Mouse (Mus musculus): Measurements from ENCODE around the gene Kpna7.
A peak's percentile ranks its signal among the peaks of the same experiment; 100 is the strongest.
"Not testable (repeated sequence)": the region's sequence is repeated elsewhere in the genome, so short reads cannot be mapped to it uniquely, and the experiment has no call there.

The Kpna7 gene

DNA sequence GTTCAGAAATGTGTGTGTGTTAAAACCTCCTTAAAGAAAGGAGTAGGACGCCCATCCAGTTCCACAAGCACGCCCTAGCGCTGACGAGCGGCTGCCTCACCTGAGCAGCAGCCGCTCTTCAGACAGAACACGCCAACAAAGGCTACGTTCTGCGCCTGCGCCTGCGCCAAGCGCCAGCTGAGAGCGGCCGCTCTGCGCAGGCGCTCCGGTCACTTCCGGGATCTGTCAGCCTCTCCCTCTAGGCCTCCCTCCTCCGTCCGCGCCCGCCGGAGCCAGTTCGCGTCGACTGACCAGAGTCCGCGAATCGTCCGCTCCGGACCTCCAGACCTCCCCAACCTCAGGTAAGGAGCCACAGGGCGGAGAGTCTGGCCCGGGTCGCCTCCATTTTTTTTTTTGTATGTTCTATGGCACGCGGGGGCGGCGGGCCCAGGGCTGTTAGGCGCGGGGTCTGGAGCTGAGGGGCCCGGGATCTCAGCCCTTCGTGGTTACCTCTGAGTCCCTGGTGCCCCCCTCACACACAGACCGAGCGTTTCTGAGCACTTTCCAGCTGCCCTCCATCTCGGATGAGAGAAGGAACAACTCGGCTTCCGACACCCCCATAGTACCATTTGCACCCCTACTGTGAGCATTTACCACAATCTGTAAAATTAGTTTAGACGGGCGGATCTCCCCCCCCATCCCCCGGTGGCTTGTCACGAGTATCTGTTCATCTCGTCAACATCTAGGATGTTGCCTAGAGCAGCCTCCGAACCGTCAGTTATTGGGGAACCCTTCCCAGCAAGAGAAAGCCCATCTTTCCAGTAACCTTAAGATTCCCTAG is at the start of gene Kpna7, which contains the start of gene Arpc1a:
Gene Kpna7, minus strand, starts transcription at position 399 of the 820 bp plus-strand sequence.
Gene Arpc1a, plus strand, starts transcription at position 199 of the 820 bp plus-strand sequence.
- peak; percentile 98 for DNase-seq (ENCODE audit: low read depth)

DNA sequence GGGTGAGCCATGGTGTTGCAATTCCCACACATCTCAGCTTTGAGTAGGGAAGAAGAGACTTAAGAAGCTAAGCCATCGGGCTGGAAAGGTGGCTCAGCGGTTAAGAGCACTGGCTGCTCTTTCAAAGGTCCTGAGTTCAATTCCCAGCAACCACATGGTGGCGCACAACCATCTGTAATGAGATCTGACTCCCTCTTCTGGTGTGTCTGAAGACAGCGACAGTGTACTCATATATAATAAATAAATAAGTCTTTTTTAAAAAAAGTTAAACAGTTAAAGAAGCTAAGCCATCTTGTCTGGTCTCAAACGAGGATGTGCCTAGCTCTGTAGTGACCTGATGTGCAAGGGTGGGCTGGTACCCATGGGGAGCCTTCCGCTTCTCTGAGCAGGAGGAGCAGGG is 49.4 kb upstream of the Kpna7 start:
- DNase-seq (ENCODE audit: low read depth) = not testable (repeated sequence)

DNA sequence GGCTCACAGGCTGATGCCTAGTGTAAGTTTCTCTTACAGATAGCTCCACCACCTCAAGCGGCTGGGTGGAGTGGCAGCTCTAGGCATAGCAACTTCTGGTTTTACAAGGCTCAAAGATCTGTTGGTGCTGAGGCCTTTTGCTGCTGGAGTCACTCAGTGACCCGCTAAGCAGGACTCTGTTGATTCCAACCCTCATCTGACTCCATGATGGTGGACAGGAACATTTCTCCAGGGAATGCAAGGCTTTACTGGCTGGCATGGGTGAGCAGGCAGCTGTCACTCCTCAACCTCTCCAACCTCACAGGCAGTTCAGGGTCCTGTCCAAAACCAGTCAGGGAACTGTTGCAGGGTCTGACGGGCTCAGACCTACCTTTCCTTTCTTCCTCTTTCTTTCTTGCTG is 47.2 kb upstream of the Kpna7 start:
- DNase-seq (ENCODE audit: low read depth) = no peak

DNA sequence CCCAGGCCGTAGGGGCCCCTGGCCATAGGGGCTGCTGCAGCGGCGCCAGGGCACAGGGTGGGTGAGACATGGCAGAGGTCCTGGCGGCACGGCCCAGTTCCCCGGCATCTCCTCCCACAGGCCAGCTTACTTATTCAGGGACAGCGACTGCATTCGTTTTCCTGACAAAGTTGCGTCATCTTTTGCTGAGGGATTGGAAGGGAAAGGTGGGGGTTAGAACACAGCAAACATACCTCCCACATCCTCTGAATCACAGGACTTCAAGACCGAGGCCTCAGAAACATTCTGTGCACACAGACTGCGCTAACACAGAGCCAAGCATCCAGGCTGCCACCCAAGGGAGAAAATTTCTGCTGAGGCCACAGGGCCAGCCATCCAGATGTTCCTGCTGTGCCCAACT is 46.4 kb upstream of the Kpna7 start:
- no peak for DNase-seq (ENCODE audit: low read depth)

DNA sequence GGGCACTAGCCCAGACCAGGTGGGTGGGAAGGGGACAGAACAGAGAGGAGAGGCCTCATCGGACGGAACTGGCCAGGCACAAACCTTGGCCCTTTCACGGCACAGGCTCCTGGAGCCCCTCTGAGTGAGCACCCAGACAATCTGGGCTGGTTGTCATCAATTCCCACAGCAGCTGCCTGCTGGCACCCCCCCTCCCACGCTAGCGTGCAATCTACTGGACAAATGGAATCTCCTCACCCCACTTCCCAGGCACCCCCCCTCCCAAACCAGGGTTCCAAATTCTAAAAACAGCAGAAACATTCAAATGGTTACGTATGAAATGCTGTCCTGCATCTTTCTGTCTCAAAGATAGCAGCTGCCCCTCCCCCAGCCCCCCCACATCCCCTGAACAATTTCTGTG is 45.9 kb upstream of the Kpna7 start:
- DNase-seq (ENCODE audit: low read depth) = not testable (repeated sequence)

DNA sequence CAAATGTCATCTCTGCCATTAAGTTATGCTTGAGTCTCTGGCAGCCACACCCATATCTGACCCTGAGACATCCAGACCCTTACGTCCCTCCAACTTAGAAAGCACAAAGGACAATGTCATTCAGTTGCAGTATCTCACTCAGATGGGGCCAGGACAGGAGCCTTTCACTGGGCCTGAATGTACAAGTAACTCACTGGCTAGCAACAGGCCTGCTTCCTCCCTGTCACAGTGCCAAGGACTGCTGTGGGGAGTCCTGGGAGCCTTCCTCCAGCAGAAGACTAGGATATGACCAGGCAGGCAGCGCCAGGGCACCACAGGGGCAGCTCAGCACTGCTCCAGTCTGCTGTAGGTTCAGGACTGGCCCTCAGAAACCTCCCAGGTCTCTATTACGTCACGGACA is 45.3 kb upstream of the Kpna7 start:
- no peak for DNase-seq (ENCODE audit: low read depth)

DNA sequence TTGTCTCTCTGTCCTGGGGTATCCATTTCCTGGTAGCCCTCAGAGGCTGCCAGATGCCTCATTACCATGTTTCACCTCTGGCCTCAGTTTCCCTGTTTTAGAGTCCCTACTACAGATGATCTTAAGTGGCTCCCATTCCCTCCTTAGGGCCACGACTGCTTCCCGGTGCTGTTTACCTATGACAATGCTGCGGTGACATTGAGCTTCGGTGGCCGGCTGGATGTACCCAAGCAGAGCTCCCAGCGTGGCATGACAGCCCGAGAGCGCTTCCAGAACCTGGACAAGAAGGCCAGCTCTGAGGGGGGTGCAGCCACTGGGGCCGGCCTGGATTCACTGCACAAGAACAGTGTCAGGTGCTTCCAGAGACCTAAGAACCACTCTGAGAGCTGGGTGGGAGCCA is 42.8 kb upstream of the Kpna7 start:
- DNase-seq (ENCODE audit: low read depth) = no peak

DNA sequence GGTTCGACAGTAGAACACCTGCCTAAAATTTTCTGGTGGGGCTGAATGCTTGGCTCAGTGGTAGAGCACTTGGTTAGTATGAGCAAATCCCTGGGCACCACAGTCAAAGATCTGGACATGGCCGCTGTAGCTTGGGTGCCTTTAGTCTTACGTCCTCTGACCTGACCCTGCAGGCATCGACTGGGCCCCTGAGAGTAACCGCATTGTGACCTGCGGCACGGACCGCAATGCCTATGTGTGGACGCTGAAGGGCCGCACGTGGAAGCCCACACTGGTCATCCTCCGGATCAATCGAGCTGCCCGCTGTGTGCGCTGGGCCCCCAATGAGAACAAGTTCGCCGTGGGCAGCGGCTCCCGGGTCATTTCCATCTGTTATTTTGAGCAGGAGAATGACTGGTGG is 39.6 kb upstream of the Kpna7 start:
- DNase-seq (ENCODE audit: low read depth) = no peak

DNA sequence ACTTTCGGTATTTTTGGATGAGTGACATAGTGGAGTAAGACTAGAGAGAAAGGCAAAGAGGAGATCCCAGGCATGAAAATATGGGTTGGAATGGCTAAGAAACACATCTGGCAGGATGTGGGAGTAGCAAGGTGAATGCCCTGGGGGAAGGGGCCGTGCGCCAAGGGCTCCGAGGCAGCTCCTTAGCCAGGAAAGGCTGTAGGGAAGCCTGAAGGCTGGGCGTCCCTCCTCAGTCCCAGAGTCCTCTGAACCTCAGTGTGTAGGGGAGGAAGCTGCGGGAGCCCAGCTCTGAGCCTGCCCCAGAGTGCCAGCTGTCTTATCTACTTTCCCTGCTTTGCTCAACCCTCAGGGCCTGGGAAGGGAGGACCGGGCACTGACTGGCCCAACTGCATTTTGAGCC is 37.1 kb upstream of the Kpna7 start:
- DNase-seq (ENCODE audit: low read depth) = no peak

DNA sequence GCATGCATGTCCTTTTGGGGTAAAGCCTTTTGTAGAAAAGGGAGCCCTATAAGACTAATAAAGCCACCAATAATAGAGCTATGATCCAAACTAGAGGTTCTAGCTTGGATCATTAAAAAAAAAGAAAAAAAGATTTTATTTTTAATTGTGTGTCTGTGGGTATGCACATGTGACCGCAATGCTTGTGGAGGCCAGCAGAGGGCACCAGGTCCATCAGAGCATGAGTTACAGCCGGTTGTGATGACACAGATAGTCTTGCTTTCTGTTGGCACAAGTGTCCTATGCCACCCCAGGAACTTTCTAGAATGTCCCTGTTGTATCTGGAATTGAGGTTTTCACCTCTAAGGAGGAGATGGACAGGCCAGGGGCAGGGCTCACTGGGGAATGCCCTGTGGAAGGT is 35.6 kb upstream of the Kpna7 start:
- peak; percentile 70 for DNase-seq (ENCODE audit: low read depth)

DNA sequence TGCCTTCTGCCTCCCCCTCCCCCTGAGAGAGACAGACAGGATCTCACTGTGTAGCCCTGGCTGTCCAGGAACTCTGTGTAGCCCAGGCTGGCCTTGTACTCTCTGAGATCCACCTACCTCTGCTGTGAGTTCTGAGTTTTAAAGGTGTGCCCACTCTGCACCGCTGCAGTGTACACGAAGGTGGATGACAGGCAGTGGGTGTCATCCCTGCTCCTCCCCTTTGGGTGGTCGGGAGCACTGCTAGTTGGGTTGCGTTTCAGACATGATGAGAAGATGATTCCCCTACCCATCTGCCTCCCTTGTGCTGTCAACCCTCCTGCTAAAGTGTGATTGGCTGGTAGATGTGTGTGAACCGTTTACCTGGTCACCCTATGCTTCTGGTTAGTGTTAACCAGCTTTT is 34.6 kb upstream of the Kpna7 start:
- no peak for DNase-seq (ENCODE audit: low read depth)

DNA sequence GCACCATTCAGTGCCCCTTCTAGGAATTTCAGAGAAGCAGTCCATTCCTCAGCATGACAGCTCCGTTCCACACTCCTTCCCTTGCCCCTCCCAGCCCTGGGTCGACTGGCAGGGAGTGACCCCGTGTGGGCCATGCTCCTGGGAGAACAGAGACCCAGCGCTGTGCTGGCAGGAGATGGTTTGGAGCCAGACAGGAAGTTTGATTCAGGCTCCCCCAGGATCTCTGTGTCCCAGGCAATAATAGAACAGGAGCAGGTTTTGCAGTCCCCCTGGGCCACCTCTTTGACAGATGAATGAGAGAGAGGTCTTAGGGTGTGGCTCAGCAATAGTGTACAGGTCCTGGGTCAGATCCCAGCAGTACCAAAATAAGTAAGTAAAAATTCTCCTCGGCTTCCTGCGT is 34.2 kb upstream of the Kpna7 start:
- DNase-seq (ENCODE audit: low read depth) = no peak

DNA sequence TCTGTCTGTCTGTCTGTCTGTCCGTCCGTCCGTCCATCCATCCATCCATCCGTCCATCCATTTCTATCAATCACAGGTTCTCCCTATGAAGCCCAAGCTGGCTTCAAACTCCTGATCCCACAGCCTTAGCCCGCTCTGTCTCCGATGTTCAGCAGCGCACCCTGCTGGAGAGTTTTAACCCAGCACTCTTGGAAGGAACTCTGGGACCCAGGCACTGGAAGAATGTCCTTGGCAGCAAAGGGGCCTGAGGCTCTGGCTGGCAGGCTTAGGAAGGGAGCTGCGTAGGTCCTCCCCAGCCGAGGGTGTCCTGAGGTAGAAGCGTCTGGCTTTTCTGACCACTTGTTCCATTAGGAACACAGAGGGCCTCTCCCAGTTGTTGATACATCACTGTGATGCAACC is 33.1 kb upstream of the Kpna7 start:
- DNase-seq (ENCODE audit: low read depth) = peak; percentile 66

DNA sequence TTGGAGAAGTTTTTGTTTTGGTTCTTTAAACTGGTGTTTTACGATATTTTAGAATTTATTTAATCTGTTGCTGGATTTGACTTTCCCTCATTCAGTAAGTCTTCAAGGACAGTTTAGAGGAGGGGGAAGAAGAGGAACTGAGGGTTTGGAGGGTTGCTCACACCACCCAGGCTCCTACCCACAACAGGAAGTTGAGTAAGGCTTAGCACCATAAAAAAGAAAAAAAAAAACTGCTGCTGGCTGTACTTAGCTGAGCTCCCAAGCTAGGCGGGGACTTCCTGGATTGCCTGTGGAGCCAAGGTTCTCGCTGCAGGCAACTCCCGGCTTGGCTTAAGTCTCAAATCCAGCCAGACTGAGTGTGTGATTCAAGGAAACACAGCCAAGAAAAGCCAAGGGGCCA is 32.5 kb upstream of the Kpna7 start:
- DNase-seq (ENCODE audit: low read depth) = peak; percentile 76

DNA sequence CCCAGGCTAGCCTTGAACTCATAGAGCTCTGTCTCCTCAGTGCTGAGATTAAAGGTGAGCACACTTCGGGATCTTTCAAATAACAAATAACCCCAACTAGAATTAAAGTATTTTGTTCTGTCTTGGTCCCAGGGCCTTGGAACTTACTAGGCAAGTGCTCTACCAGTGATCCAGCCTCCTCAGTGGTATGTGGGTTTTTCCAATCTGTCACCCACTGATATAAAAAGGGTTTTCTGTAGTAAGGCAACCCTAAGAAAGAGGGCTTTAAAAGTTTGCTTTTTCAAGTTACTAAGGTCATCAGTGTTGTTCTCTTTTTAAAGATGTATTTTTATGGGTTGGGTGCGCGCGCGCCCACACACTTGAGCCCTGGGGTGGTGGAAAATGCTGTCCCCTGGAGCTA is 31.9 kb upstream of the Kpna7 start:
- no peak for DNase-seq (ENCODE audit: low read depth)

DNA sequence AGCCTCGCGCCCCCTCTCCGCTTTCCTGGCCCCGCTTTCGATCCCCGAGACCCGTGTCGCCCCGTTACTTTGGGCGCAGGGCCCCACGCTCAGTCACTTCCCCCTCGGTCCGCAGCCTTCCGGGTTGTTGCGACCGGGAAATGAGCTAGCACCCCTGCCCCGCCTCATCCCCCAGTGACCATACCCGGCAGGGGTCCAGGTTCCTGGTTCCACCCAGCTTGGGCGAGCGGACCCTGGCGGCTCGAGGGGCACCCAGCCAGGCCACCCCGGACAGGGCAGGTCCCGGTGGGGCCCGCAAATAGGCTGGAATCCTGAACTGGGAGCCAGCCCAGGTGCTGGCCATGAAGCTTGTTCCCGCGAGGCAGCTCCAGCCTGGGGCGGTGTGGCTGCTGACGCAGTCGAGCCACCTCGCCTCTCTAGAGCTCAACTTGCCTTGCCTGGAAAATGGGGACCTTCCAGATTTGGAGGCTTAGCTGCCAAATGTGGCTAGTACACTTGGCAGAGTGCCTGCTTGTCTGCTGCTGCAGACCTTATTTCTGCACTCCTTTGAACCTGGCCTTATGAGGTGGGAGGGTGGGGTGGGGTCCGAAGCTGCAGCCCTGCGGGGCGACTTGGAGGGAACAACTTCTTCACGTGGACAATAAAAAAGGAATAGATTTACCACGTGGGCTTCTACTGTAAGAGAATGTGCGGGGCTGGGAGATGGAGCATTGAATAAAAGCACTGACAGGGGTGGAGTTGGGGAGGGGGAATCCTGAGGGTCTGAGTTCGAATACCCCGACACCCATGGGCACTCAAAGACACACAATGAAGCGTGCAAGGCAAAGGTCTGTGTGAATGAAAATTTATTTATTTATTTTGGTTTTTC is 31.0 kb upstream of the Kpna7 start:
- DNase-seq (ENCODE audit: low read depth) = peak; percentile 65

DNA sequence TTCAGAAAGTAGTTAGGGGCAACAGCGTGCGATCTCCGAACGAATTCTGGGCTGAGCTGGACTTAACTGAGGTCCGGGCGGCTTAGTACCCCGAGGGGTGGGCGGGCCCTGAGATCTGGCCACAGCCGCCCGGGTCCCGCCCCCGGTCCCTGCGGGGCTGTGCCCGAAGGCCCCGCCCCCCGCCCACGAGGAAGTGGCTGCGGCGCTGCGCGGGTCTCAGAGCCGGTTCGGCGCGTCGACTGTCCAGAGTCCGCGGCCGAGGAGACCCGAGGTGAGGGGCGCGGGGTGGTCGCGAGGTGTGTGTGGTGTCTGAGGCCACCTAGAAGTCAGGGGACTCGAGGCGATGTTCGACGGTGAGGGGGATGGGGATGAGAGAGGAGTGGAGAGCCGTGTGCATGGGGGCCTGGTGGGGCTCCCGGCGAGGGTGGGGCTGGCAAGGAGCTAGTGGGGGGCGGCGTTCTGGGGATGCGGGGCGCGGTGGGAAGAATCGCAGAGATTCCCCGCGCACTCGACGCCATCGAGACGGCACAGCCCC is 30.3 kb upstream of the Kpna7 start, which contains the start of gene Arpc1b:
Gene Arpc1b, plus strand, starts transcription at position 145 of the 535 bp plus-strand sequence.
- DNase-seq (ENCODE audit: low read depth) = peak; percentile 70

DNA sequence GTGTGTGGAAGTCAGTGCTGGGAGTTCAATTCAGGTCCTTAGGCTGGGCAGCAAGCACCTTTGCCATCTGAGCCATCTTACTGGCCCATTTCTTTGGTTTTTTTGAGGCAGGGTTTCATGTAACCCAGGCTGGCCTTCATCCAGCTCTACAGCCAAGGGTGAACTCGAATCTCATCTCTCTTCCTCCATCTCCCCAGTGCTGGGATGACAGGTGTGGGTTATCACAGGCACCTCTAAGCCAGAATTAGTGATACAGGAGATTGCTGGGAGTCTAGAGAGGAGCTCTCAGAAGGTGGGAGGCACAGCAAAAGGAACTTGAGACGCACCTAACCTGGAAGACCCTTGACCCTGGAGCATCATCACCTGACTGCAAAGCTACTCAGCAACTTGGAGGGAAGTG is 29.6 kb upstream of the Kpna7 start:
- no peak for DNase-seq (ENCODE audit: low read depth)

DNA sequence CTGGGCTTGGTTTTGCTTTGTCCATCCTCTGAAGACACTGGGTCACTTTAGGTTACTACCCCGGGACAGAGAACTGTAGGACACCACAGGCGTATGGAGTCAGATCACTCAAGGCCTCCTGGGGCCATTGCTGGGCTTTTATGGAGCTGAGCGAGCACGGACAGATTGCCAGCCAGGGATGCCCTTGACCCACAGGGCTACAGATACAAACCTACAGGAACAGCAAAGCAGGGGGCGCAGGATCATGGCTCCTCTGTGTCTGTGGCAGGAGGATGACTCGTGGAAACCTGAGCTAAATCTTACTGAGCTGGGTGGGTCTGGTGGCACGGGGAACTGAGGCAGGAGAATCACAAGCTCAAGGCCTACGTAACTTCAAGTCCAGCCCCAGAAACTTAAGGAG is 28.7 kb upstream of the Kpna7 start:
- DNase-seq (ENCODE audit: low read depth) = no peak

DNA sequence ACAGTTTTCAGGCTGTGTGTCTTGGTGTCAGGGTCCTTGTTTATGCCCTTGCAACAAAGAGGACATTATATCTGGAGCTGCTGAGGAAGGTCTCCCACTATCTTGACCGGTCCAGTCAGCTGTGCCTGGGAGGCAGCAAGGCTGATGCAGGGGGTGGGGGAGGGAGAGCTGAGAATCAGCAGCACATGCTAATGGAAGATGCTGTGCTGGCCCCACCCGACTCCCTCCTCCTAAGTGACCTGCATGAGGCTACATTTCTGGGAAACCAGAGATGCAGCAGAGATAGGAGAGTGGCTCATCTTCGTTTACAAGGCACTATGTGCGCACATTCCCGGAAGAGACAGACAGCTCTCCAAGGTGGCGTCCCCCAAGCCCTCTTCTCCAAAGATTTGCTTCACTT is 26.6 kb upstream of the Kpna7 start:
- DNase-seq (ENCODE audit: low read depth) = no peak

DNA sequence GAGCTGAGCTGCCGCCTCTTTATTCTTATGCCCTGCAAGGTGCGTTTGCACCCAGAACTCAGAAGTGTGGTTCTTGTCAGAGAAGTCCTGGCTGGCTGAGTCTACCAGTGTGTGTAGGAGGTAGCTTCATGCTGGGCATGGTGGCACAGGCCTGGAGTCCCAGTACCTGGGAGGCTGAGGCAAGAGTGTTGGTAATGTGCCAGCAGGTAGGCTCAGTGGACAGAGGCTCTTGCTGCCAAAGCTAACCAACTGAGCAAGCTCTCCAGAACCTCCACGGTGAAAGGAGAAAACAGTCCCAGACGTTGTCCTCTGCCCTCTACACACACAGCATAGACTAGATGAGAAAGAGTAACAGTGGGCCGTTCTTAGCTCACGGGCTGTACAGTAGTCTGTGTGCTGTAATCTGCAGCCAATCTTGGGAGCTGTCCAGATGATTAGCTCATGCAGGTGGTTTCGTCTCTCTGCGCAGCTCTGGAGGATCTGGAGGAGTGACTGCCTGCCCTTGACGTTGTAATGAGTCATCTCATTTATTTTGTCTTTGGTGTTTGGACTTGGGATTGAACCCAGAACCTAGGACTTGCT is 22.0 kb upstream of the Kpna7 start:
- DNase-seq (ENCODE audit: low read depth) = no peak

DNA sequence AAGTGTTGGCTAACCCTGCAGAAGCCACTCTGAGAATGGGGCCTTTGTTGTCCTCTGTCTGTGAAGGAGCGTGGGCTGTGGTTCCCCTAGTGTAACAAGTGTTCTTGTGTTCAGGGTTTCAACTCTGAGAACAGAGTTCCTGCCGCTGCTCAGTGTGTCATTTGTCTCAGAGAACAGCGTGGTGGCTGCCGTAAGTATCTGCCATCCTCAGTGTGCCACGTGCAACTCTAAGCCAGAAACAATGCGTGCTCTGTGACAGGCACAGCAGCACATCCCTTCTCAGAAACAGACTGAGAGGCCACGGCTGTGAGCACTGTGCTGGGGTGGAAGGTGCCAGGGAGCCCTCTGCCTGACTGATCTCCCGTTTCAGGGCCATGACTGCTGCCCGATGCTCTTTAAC is 20.5 kb upstream of the Kpna7 start:
- no peak for DNase-seq (ENCODE audit: low read depth)

DNA sequence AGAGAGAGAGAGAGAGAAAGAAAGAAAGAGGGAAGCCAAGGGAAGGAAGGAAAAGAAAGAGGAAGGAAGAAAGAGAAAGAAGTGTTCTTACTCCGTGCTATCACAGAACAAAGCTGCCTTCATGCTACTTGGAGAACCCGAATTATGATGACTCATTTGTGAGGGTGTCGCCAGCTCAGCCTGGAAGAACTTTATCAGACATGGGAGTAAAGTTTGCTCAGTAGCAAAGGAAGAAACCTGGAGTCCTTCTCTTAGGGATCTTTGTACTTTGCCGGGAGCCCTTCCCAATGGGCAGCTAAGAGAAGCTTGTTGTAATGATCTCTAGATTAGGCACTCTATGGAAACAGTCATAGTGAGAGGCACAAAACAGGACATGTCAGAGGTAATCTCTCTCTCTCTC is 18.9 kb upstream of the Kpna7 start:
- no peak for DNase-seq (ENCODE audit: low read depth)
